Mouse (Mus musculus) myocyte (in vitro differentiated cells): Measurements from ENCODE around the gene Fam189a1. TPM values are rescaled to one million over a fixed set of nuclear protein-coding genes. Genes with fewer than 3 reads are reported as not detected.

ENCODE experiments used
- H3K27me3 ChIP-seq: one replicate; pipeline ENCODE4 v1.6.1; 2011; ENCODE audit not compliant: control insufficient read depth, insufficient read depth, insufficient read length
- H3K36me3 ChIP-seq: one replicate; pipeline ENCODE4 v1.6.1; 2011; ENCODE audit not compliant: control insufficient read depth, insufficient read depth
- H3K4me2 ChIP-seq: one replicate; pipeline ENCODE4 v1.6.1; 2011; ENCODE audit warnings: low read depth, control low read depth
- H3K4me3 ChIP-seq: one replicate; pipeline ENCODE4 v1.5.1; 2011; ENCODE audit warnings: mild to moderate bottlenecking, control low read depth, moderate library complexity
- H3K79me2 ChIP-seq: one replicate; pipeline ENCODE4 v1.6.1; 2011; ENCODE audit not compliant: control insufficient read depth, insufficient read depth
- H3ac ChIP-seq: one replicate; pipeline ENCODE4 v1.6.1; 2011; ENCODE audit not compliant: control insufficient read depth, insufficient read length
- CEBPB ChIP-seq: IDR thresholded peaks from 2 replicates; pipeline ENCODE4 v1.6.1; 2011; ENCODE audit warnings: mild to moderate bottlenecking, moderate library complexity; ENCODE audit not compliant: poor library complexity, insufficient read depth, severe bottlenecking
- E2F4 ChIP-seq: IDR thresholded peaks from one replicate; pipeline ENCODE4 v1.6.1; 2011; ENCODE audit warnings: mild to moderate bottlenecking, control low read depth, moderate library complexity; ENCODE audit not compliant: insufficient read depth
- MAX ChIP-seq: IDR thresholded peaks from one replicate; pipeline ENCODE4 v1.6.1; 2011; ENCODE audit warnings: low read depth, mild to moderate bottlenecking, control low read depth
- MYOD1 ChIP-seq, 3 experiments: IDR thresholded peaks; one replicate each; pipeline ENCODE4 v1.6.1; 2011; ENCODE audit warnings: control low read depth in 2 of 3, low read depth in 2 of 3, mild to moderate bottlenecking in 2 of 3, moderate library complexity in 1 of 3; ENCODE audit not compliant: insufficient read length in 2 of 3, control insufficient read depth in 1 of 3
- MYOG ChIP-seq, 3 experiments: IDR thresholded peaks; one replicate each; pipeline ENCODE4 v1.6.1; 2011; ENCODE audit warnings: control low read depth in 2 of 3, low read depth in 2 of 3, mild to moderate bottlenecking in 2 of 3; ENCODE audit not compliant: insufficient read length in 2 of 3, control insufficient read depth in 1 of 3, insufficient read depth in 1 of 3
- POLR2A ChIP-seq: IDR thresholded peaks from one replicate; pipeline ENCODE4 v1.6.1; 2011; ENCODE audit warnings: low read depth, mild to moderate bottlenecking, control low read depth, moderate library complexity; ENCODE audit not compliant: insufficient read length
- POLR2AphosphoS2 ChIP-seq: IDR thresholded peaks from one replicate; pipeline ENCODE4 v1.6.1; 2011; ENCODE audit warnings: low read depth, control low read depth; ENCODE audit not compliant: insufficient read length
- REST ChIP-seq: IDR thresholded peaks from one replicate; pipeline ENCODE4 v1.6.1; 2011; ENCODE audit warnings: mild to moderate bottlenecking, control low read depth, moderate library complexity; ENCODE audit not compliant: insufficient read depth, insufficient read length
- SRF ChIP-seq: IDR thresholded peaks from one replicate; pipeline ENCODE4 v1.6.1; 2011; ENCODE audit warnings: low read depth; ENCODE audit not compliant: control insufficient read depth, insufficient read length
- TCF12 ChIP-seq: IDR thresholded peaks from one replicate; pipeline ENCODE4 v1.6.1; 2011; ENCODE audit warnings: mild to moderate bottlenecking, control low read depth; ENCODE audit not compliant: poor library complexity, insufficient read depth, severe bottlenecking
- TCF3 ChIP-seq: IDR thresholded peaks from one replicate; pipeline ENCODE4 v1.6.1; 2011; ENCODE audit warnings: low read depth, control low read depth; ENCODE audit not compliant: insufficient read length
- USF1 ChIP-seq: IDR thresholded peaks from one replicate; pipeline ENCODE4 v1.6.1; 2011; ENCODE audit warnings: low read depth, mild to moderate bottlenecking, control low read depth, moderate library complexity
- polyA plus RNA-seq: library from polyadenylated mRNA; unstranded; fragments of >200 nt; fragmentation: generic; extraction: Trizol; gene quantifications from one replicate; pipeline ENCODE4 v1.2.1, GENCODE M21; 2012; ENCODE audit warnings: missing spikeins

The Fam189a1 gene
- polyA plus RNA-seq, 1 experiment: 0.38 TPM

DNA sequence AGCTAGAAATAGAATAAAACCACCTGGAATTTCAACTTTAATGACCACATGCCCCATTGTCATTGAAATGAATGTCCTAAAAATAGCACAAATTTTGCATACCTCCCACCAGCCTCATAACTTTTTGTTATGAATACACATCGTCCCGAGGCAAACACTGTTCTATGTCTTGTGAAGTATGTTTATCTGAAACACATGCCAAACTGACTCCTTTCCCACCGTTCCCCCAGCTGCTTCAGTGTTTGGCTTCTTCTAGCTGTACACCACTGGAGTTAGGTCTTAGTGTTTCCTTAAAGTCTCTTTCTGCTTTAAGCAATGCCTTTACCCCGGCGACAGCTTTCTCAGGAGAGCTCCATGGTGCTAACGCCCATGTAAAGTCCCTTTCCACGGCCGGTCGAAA lies 365.2 kb downstream of the Fam189a1 start:
- TF ChIP-seq MYOD1 (IDR thresholded peaks at IDR 0.05; ENCODE audit: control insufficient read depth in 1 of 3, insufficient read length in 2 of 3, low read depth in 2 of 3) (no peak), TCF12 (no peak), MYOG (IDR thresholded peaks at IDR 0.05; ENCODE audit: control insufficient read depth in 1 of 3, insufficient read depth in 1 of 3, insufficient read length in 2 of 3, low read depth in 2 of 3) (no peak), SRF (no peak), REST (no peak), TCF3 (no peak), MAX (no peak), USF1 (no peak), E2F4 (no peak), POLR2AphosphoS2 (no peak), POLR2A (no peak), CEBPB (no peak)

DNA sequence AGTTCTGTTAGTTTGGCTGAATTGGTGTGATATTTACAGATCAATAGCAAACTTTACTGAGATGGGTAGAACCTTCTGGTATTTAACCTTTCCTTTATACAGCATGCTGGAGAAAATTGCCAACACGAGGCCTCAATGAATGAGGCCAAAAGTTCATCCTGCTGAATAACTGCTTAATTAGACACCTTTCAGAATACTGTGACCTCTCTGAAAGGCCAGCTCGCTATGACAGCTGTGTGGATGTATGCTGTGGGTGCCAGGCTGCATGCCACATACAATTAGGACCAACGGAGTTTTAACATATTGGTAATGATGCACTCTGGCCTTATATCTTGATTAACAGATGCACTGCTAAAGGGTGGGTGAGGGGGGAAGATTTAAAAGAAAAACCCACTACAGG lies 371.3 kb downstream of the Fam189a1 start:
- Histone ChIP-seq H3K4me2 (no peak overlapping the region), H3K4me3 (no peak overlapping the region), H3K36me3 (no peaks in the 10 kb centered on the region), H3ac (no peak overlapping the region), H3K27me3 (no peaks in the 10 kb centered on the region), H3K79me2 (no peaks in the 10 kb centered on the region)
- TF ChIP-seq TCF12 (no peak), TCF3 (no peak), CEBPB (no peak), MYOD1 (IDR thresholded peaks at IDR 0.05; ENCODE audit: control insufficient read depth in 1 of 3, insufficient read length in 2 of 3, low read depth in 2 of 3) (no peak), MAX (no peak), USF1 (no peak), REST (no peak), POLR2A (no peak), POLR2AphosphoS2 (no peak), E2F4 (no peak), MYOG (IDR thresholded peaks at IDR 0.05; ENCODE audit: control insufficient read depth in 1 of 3, insufficient read depth in 1 of 3, insufficient read length in 2 of 3, low read depth in 2 of 3) (no peak), SRF (no peak)

More for the DNA sequence above, 365.2 kb downstream of the Fam189a1 start:
- H3K36me3 ChIP-seq: no peaks in the 10 kb centered on the region
- H3K79me2 ChIP-seq: no peaks in the 10 kb centered on the region
- H3K27me3 ChIP-seq: no peaks in the 10 kb centered on the region
- H3K4me2 ChIP-seq: peak overlapping the region; percentile 50
- no peak overlapping the region for H3K4me3 ChIP-seq
- H3ac ChIP-seq: no peak overlapping the region

DNA sequence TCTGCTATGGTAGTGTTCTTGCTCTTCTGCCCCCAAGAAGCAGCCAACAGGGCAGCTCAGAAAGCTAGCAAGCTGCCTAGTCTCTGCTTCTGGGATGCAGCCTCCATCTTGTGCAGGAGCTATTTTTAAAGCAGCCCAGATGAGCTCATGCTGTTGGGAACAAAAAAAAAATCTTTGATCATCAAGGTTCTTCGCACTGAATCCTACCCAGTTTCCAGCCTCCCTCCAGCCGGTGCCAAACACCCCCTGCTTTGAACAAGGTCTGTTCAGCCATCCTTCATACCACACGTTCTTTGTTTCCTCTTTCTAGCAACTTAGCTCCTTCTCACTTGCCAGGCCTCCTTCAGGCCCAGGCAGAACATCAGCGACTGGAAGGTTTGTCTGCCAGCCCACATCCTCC lies 376.9 kb downstream of the Fam189a1 start:
- H3K36me3 ChIP-seq: no peaks in the 10 kb centered on the region
- H3K27me3 ChIP-seq: no peaks in the 10 kb centered on the region
- H3K4me2 ChIP-seq: no peak overlapping the region
- TF ChIP-seq MYOD1 (IDR thresholded peaks at IDR 0.05; ENCODE audit: control insufficient read depth in 1 of 3, insufficient read length in 2 of 3, low read depth in 2 of 3): no peak
- no peak for TF ChIP-seq TCF12
- TF ChIP-seq POLR2A: no peak
- TF ChIP-seq TCF3: no peak
- no peak for TF ChIP-seq MAX
- H3K4me3 ChIP-seq: no peak overlapping the region
- no peak overlapping the region for H3ac ChIP-seq
- H3K79me2 ChIP-seq: no peaks in the 10 kb centered on the region

DNA sequence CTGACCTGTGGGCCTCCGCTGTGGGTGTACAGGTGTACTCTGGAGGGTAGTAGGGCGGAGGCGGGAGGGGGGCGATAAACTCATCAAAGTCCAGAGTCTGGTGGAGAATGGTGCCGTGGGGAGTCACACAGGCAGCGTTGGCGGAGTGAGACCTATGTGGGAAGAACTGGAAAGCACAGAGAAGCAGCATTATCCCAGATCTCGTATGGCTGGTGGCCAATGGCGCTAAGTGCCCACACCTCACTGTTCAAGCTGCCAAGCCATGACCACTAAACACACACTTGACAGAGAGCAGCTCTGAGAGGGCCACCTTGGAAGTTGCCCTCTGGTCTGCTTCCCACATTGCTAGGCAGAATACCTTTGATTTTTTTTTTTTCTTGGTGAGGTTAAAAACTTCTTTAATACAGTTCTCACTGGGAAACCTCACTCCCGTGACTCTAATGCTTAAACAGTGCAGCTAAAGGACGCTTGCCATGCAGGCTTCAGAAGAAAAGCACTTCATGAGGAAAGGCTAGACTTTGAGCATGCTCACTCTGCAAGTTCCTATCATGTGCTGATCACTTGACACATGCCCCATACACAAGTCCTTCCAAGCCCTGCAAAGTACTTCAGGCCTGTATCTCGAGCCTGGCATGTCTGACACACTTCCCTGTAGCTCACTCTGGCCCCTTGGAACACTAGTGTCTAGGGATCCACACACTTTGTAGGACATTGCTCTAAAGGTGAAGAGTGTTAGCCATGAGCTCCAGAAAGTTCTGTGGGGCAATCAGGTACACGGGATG lies 379.5 kb downstream of the Fam189a1 start:
- Histone ChIP-seq H3K79me2 (no peaks in the 10 kb centered on the region), H3K27me3 (no peaks in the 10 kb centered on the region), H3K36me3 (no peaks in the 10 kb centered on the region), H3ac (no peak overlapping the region), H3K4me2 (no peak overlapping the region), H3K4me3 (no peak overlapping the region)
- TF ChIP-seq POLR2AphosphoS2 (no peak), MAX (no peak), MYOG (IDR thresholded peaks at IDR 0.05; ENCODE audit: control insufficient read depth in 1 of 3, insufficient read depth in 1 of 3, insufficient read length in 2 of 3, low read depth in 2 of 3) (no peak), MYOD1 (IDR thresholded peaks at IDR 0.05; ENCODE audit: control insufficient read depth in 1 of 3, insufficient read length in 2 of 3, low read depth in 2 of 3) (no peak), E2F4 (no peak), TCF12 (no peak), TCF3 (no peak), REST (no peak), USF1 (no peak), SRF (no peak), CEBPB (no peak), POLR2A (no peak)
